Mouse (Mus musculus) layer of hippocampus, postnatal 10 days (tissue): ENCODE measurements around the gene Mafg. TPM values are rescaled to one million over a fixed set of nuclear protein-coding genes. Genes with fewer than 3 reads are reported as not detected.
"Not testable (repeated sequence)": the region's sequence is repeated elsewhere in the genome, so short reads cannot be mapped to it uniquely, and the experiment has no call there.

Experiments used
- DNase-seq, 2 experiments: peaks; one replicate each; pipeline ENCODE4 v3.0.0; 2021; ENCODE audit warnings: low spot score in 2 of 2
- total RNA-seq, 2 experiments: library from RNA; stranded (reverse); gene quantifications; 2 replicates each; pipeline ENCODE4 v1.2.3; 2021

Gene Mafg
- total RNA-seq, 2 experiments from 2014 or later = 79.3 to 86.7 TPM

DNA sequence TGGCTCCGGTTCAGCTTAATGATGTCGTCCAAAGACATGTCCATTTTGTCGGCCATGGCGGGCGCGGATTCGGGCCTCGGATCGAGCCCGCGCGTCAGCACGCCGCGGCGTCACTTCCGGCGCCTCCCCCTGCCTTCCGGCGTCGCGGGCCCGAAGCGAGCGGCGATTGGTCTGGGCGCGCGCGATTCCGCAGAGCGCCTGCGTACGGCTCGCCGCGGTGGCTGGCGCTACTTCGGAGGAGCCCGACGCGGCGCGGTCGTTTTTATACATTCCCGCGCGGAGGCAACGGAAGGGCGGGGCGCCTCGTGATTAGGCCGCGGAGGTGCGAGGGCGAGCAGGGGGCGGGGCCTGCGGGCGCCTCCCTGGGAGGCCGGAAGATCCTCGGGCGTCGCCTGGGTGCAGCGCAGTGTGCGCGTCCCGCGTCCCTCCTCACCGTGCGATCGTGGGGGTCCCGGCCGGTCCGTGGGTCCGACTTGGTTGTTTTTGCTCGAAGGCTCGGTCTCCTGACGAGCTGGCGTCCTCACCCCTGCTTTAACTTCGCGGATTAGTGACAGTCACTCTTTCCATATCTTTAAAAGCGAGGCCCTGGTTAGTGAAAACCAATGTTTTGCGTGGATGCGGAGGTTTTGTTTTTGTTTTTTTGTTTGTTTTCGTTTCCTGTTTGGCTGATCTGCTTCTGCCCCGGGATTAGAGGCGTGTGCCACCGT, 35.0 kb downstream of the Mafg start, which contains the start of the genes Alyref and Anapc11:
Gene Alyref (minus strand): TSS at position 83 of the 707 bp plus-strand sequence.
Gene Anapc11 (plus strand): TSS at position 139 of the 707 bp plus-strand sequence.
- peak; percentile 87 to 93 for DNase-seq

DNA sequence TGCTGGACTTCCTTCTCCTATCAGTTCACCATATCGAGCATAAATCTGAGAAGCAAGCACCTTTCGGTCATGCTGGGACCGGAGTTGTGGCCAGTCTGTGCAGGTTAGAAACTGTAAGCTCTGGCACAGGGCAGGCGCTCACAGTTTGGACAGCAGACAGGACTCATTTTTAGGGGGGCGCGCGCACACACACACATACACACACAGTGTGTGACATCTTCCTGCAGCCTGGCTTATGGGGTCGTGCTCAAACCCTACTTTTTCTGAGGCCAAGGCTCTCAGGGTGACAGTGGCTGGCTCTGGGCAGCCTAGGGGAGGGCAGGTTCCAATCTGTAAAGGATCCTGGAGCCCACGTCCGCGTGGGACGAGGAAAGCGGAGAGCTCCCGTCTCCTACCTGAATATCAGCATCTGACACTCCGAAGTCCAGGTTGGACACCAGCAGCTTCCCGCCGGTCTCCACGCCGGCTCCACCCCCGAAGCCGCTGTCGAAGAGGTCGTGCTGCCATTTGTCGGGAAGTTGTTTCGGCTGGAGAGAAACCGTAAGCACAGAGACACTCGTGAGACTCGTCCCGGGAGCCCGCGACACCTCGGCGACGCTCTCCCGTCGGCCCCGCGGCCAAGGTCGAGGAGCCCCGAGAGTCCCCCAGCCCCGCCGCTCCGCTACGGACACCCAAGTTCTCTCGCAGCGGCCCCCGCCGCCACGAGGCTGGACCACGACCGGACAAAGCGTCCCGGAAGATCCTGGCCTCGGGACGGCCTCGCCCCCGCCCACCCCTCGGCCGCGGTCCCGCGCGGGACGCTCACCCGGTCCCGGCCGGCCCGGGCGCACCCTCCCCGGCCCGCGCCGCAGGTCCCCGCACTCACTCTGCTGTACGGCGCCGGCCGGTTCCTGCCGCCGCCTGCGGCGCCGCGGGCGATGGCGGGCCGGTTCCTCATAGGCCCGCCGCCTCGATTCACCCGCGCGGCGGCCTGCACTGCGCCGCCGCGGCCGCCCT, 35.9 kb downstream of the Mafg start:
- peak in 1 of 2 experiments; percentile 31 for DNase-seq

DNA sequence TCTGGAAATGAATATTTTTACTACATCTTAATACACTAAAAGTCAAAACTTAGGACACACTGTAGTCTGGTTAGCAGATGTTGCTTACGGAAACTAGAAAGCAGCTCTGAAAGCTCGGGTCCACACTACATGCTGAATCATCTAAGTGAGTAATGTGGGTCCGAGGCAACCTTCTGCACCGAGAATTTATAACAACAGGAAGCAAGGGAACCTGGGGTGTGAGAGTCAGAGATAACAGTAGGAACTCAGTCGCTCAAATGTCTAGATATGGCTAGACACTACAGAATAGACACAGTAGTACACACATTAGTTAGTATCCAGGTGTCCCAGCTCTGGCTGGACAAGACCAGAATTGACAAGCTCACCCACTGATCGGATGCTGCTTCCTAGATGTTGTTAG, 44.9 kb downstream of the Mafg start:
- DNase-seq = no peak

DNA sequence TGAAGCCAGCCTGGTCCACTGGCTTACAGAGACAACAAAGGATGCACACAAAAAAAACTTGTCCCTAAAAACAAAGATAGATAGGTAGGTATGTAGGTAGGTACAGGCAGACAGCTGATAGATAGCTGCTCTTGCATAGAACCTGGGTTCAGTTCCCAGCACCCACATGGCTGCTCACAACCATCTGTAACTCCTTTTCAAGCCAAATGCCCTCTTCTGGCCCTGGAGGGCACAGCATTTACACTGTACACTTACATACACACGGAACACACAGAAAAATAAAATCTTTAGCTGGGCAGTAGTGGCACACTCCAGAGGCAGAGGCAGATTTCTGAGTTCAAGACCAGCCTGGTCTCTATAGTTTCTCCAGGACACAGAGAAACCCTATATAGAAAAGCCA, 49.5 kb downstream of the Mafg start:
- no peak for DNase-seq

DNA sequence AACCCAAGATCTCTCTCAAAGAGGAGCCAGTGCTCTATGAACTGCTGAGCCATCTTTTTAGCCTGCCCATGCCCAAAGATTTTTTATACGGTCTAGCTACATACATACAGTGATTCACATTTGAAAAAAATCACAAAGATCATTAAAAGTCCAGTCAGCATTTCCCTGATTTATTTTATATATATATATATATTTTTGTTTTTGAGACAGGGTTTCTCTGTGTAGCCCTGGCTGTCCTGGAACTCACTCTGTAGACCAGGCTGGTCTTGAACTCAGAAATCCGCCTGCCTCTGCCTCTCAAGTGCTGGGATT, 50.5 kb downstream of the Mafg start:
- not testable (repeated sequence) for DNase-seq

DNA sequence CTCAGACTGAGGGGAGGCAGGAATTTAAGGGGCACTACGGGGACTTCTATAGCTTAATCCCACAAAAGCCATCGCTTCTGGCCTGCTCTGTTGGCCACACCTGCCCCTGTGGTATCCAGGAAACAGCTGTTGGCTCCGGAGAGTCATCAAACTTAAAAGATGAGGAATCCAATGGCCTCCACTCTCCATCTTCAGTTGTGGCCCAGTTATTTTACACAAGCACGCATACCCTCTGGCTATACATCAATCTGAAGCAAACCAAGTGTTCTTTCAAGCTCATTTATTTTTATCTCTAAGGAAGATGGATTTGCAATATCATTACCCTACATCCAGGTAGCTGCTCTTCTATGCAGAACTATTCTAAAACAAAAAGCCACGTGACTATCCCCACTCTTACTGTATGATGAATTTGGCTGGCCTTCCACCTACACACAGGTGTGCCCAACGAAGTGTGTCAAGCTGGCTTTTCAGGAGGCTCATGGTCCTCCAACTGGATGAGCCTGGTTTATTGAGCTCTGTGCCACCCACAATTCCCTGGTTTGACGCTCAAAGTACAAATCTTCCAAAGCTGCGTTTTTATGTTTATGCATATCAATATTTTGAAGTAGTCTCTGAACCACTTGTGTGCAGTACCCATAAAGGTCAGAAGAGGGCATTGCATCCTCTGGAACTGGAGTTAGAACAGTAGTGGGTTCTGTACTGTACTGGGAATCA, 51.0 kb downstream of the Mafg start:
- no peak for DNase-seq

DNA sequence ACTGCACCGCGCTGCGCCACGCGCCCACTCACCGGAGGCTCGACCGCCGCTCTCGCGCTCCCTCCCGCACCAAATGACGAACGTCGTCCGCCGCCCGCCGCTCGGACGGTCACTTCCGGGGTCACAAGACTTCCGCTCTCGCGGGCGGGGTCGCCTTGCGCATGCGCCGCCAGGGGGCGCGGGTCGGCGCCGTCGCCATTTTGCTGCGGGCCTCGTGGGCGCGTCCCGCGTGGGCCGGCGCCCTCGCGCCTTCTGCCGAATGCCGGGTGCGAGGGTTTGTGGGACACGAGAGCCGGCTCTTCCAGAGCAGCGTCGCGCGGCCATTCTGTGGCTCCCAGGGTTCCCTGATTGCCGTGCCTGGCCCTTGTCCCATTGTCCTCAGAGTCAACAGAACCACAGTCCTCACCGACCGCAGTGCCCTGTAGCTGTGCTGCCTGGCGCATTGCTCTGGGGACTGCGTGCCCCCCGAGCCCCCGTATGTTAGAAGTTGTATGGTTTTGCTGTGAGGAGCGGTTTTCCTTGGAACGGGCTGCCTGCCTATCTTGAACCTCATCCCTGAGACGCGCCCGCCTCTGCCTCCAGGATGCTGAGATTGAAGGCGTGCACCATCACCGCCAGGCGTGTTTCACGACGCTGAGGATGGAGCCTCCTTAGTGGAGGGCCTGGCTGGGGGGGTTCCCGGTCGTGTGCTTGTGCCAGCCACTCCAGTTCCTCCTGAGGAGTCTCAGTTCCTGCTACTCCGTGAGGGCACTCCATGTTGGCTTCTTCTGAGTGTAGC, 51.7 kb downstream of the Mafg start, which contains the start of gene Arhgdia:
Gene Arhgdia (minus strand): TSS at position 135 of the 778 bp plus-strand sequence.
- DNase-seq = peak; percentile 88 to 92

DNA sequence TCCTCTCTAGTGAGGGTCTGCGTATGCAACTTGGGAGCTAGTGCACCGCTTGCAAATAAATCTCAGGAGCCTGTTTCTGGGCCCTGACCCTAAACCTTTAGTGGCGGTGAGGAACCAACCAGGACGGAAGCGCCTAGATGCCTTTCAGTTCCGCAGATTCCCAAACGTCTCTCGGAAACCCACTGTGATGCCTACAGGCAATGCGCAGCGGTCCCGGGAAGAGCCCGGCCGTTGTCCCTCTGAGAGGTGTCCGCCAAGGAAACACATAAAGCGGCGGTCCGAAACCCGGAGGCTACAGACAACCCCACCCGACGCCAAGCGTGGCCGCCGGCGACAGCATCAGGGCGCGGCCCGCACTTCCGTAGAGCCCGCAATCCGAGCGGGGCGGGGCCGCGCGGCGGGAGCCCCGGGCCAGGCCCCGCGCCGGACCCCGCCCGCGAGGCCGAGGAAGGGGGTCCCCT, 52.5 kb downstream of the Mafg start:
- peak; percentile 45 for DNase-seq

DNA sequence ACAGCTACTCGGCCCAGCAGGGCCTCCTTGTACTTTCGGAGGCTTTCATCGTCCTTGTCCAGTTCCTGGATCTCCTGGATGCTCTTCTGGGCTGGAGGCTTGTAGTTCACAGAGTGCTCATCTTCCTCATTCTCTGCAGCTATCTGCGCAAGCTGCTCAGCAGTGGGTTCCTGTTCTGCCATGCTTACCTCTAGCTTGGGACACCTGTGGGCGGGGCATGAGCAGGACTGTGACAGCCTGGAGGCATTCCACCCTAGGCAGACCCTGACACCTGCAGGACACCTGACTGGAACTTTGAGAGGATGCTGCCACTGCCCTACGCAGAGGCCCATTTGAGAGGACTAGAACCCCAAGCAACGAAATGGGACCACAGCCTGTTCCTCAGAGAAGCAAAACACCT, 53.2 kb downstream of the Mafg start:
- no peak for DNase-seq

DNA sequence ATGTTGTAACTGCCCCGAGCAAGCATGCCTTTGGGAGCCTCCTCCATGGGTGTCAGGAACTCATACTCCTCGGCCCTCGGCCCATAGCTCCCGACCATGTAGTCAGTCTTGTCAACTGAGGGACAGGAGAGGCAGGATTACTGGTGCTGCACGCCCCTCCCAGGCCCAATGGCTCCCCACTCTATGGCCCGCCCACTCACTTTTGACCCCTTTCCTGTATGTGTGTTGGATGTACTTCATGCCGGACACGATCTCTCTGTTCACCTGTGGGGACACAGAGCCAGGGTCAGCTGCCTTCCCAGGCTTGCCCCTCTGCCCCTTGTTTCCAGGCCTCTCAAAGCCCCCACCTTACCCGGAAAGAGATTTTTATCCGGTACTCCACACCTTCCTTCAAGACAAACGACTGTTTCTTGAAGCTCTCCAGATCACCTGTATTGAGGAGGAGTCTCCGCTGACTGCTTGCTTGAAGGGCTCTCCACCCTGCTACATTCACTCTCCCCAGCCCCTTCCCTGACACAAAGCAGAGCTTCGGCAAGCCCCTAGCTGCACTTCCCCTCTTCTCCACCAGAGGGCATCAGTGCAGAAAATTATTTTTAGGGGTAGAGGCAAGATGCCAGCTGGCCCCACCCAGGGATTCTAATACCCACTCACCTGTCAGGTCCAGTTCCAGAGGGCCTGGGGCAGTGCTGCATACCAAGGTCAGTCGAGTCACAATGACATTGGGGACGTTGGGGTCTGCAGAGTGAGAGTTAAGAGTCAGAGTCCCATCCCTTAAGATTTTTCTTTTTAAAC, 53.9 kb downstream of the Mafg start:
- peak; percentile 83 to 85 for DNase-seq

DNA sequence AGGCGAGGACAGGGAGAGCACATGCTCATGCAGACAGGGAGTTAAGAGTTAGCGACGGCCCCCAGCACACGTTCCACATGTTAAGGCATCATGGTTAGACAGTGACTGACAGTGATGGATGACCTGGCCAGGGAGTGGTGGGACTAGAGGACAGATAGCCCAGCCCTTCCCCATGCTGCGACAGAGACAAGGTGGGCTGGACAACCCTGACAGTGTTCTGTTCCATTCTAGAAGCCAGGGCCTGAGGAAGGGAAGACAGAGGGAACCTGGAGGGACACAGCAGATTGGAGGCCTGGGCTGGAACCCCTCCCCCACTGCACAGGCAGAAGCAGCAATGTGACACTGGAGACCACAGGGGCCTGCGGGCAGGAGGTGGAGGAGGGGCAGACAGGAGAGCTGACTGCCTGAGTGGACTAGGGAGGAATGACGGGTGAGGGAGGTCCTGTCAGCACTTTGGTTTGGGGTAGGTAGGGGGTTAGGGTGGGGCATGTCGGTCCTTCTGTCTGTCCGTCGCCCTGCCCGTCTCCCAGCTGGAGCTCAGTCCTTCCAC, 54.6 kb downstream of the Mafg start:
- DNase-seq = no peak

DNA sequence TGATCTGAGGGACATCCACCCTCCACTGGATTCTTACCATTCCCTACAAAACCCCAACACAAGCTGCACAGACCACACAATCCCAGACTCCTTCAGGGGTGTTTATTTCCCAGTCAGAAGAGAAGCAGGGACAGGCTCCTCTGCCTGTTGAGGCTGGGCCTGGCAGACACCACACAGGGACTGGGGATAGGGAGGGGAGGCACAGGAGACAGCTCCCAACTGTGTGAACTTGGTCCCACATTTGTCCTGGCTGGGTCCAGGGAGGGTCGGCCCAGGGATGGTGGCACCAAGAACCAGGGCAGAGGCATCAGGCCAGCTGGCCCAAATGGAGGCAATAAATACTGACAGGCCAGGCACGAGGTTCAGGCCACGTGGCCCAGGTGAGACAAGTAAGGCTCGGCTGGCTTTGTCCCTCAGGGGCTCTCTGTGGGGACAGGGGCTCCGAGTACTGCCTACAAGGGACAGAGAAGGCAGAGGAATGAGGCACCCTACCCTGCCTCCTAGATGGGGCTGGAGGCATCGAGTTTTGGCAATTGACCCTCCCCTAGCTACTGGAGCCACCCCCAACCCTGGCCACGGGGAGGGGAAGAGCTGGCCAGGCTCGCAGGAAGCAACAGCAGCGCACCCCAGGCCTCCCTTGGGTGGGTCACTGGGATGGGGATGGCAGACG, 55.2 kb downstream of the Mafg start:
- no peak for DNase-seq

DNA sequence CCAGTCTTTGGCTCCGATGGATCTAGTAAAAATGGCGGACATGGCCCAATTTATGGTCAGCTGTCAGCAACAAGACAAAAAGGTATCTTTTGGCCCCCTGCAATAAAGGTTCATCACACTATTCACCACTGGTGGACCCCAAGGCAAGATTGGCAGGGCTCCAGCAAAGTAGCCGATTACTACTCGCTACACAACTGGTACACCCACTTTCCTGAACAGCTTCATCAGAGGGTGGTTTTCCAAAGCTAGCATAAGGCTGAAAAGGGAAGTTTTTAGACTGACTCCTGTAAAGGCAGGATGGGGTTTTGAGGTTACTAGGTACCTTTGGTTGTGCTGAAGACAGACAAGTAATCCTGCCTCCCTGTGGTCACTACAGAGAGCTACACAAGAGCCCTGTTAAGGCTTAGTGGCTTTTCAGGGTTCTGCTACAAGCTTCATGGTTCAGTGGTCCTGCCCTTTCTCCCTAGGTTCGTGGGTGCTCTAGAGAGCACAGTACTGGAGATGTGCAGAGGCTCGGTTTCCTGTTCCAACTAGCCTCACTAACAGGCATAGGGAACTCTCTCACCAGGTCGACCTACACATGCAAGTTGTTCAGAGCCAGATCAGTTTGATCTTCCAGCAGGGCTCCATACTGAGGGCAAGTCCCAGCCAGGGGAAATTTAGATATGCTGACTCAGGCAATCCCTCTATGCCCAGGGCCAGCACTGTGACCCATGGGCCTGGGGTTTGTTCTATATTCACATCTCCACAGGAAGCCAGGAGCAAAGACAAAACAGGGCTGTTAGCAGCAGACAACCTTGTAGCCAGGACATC, 56.0 kb downstream of the Mafg start:
- peak in 1 of 2 experiments; percentile 34 for DNase-seq

DNA sequence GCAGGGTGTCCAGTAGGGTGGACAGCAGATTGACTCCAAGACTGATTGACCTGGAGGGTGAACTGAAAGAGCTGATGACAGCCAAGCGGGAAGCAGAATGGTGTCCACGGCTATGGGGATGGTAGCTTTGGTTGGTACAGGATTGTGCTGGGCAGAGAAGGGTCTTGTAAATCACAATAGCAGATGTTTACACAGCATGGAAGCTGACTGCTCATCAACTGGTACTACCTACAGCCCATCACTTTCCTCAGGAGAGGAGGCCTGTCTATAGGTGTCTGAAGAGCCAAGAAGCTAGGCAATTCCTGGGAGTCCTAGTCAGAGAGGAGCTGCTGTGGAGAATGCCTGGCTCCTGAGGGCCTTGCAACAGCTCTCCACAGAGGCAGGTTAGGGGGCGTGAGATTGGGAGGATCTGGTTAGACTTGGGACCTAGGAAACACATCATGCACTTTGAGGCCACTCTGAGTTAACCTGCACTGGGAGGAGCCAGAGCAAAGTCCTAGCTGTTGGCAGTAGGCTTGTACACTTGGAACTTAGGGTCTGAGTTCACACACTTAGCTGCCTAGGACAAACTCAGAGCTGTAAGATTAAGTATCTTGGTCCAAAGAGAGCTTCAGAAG, 56.9 kb downstream of the Mafg start:
- DNase-seq = no peak

DNA sequence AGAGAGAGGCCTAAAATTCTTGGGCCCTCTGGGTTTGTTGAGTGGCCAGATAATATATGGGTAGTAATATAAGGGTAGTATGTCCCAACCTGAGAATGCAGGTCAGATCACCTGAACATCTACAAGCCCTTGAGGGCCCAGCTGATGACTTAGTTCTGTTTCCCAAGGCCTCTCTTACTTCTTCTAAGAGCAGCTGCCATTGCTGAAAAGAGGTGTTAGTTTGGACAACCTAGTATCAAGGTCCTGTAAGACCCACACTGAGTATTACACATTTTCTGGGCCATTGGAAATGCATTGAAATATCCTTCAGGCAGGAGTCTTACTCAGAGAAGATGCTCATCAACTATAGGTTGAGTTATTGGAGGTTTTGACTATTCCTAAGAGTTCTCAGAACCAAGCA, 57.5 kb downstream of the Mafg start:
- no peak for DNase-seq
